In genomic region chr7:4532005-4532729, GRCm38 (mm10) we compare ENCODE assay signal across 8 mouse cellular contexts. TPM values are rescaled to one million over a fixed set of nuclear protein-coding genes. Genes with fewer than 3 reads are reported as not detected.
A peak's percentile ranks its signal among the peaks of the same experiment; 100 is the strongest.
DNase-seq lines count a peak whose midpoint lies in the region; ATAC-seq and TF ChIP-seq lines count a peak whose summit lies in the region.

TSS of gene Dnaaf3 (minus strand) at chr7:4532453.

- peaks cover under 1% of the 10 kb centered on the region; the same call in 1 of the 2 replicates for H3K4me1 ChIP-seq in embryonic facial prominence, embryonic 14.5 days (ENCODE audit: control insufficient read depth, insufficient read depth, low read length)
- H3K4me1 ChIP-seq in heart, postnatal 0 days (ENCODE audit: control insufficient read depth, insufficient read depth), result no peaks in the 10 kb centered on the region
- no peaks in the 10 kb centered on the region for H3K4me1 ChIP-seq in stomach, embryonic 14.5 days (ENCODE audit: control insufficient read depth, insufficient read depth, low read length)

- H3K27ac ChIP-seq in embryonic facial prominence, embryonic 14.5 days (replicated peaks; ENCODE audit: low read depth, low read length), result no peak within 1 kb of the TSS
- H3K27ac ChIP-seq in heart, postnatal 0 days (ENCODE audit: low read depth), result no peak within 1 kb of the TSS
- no peak within 1 kb of the TSS for H3K27ac ChIP-seq in stomach, embryonic 14.5 days (ENCODE audit: low read length)

- H3K9ac ChIP-seq in embryonic facial prominence, embryonic 14.5 days (ENCODE audit: low read depth, low read length), result no peak within 1 kb of the TSS
- H3K9ac ChIP-seq in heart, postnatal 0 days (replicated peaks; ENCODE audit: low read depth, low read length), result no peak within 1 kb of the TSS
- no peak within 1 kb of the TSS for H3K9ac ChIP-seq in stomach, embryonic 14.5 days (replicated peaks; ENCODE audit: low read depth, low read length)

- TF ChIP-seq EP300 in heart, postnatal 0 days (IDR thresholded peaks at IDR 0.05; ENCODE audit: low read depth), result no peak

- no peaks in the 10 kb centered on the region for H3K27me3 ChIP-seq in embryonic facial prominence, embryonic 14.5 days (replicated peaks; ENCODE audit: control insufficient read depth, insufficient read depth, low read length)
- H3K27me3 ChIP-seq in heart, postnatal 0 days (ENCODE audit: control insufficient read depth, insufficient read depth, low read length), result 0 out of 2 replicates have a peak, but pooled peaks cover 3% of the 10 kb centered on the region
- no peaks in the 10 kb centered on the region for H3K27me3 ChIP-seq in stomach, embryonic 14.5 days (ENCODE audit: control insufficient read depth, insufficient read depth, low read length)

- ATAC-seq in embryonic facial prominence, embryonic 14.5 days (ENCODE audit: low read depth), result peak; percentile 91
- ATAC-seq in heart, postnatal 0 days (ENCODE audit: insufficient read depth, low read depth), result peak; percentile 94
- peak; percentile 56 for ATAC-seq in megakaryocyte, adult 5-6 weeks (ENCODE audit: poor library complexity, severe bottlenecking)
- peak; percentile 96 for ATAC-seq in stomach, embryonic 14.5 days (ENCODE audit: insufficient number of reproducible peaks, insufficient read depth, low FRiP score, low read depth)
- ATAC-seq in activated CD4-positive, CD25-positive, alpha-beta regulatory T cell, adult 4 months, result no peak

- H3K4me2 ChIP-seq in embryonic facial prominence, embryonic 14.5 days (ENCODE audit: low read depth, low read length), result peak within 1 kb of the TSS; percentile 50
- peak within 1 kb of the TSS; percentile 61 for H3K4me2 ChIP-seq in heart, postnatal 0 days (ENCODE audit: low read depth, low read length)
- peak within 1 kb of the TSS; percentile 50 for H3K4me2 ChIP-seq in stomach, embryonic 14.5 days (replicated peaks; ENCODE audit: low read depth, low read length)

- no peaks in the 10 kb centered on the region for H3K9me3 ChIP-seq in embryonic facial prominence, embryonic 14.5 days (ENCODE audit: control insufficient read depth, low read length)
- no peaks in the 10 kb centered on the region for H3K9me3 ChIP-seq in heart, postnatal 0 days (replicated peaks; ENCODE audit: control insufficient read depth, low read length)
- H3K9me3 ChIP-seq in stomach, embryonic 14.5 days (ENCODE audit: control insufficient read depth, low read depth, low read length), result no peaks in the 10 kb centered on the region

- no peak for TF ChIP-seq CTCF in heart, postnatal 0 days (IDR thresholded peaks at IDR 0.05; ENCODE audit: low read depth)

- peak within 1 kb of the TSS; percentile 19 for H3K4me3 ChIP-seq in embryonic facial prominence, embryonic 14.5 days (ENCODE audit: low read depth, low read length)
- H3K4me3 ChIP-seq in heart, postnatal 0 days (ENCODE audit: low read depth, low read length), result peak within 1 kb of the TSS; percentile 36
- peak within 1 kb of the TSS; percentile 27 for H3K4me3 ChIP-seq in stomach, embryonic 14.5 days (ENCODE audit: low read depth, low read length)

- H3K36me3 ChIP-seq in embryonic facial prominence, embryonic 14.5 days (ENCODE audit: control insufficient read depth, insufficient read depth, low read length), result no peaks in the 10 kb centered on the region
- no peaks in the 10 kb centered on the region for H3K36me3 ChIP-seq in heart, postnatal 0 days (replicated peaks; ENCODE audit: control insufficient read depth, insufficient read depth, low read length)
- no peaks in the 10 kb centered on the region for H3K36me3 ChIP-seq in stomach, embryonic 14.5 days (ENCODE audit: control insufficient read depth, insufficient read depth, low read length)

- 7% methylated on average over 28 of the region's 28 CpGs for WGBS in embryonic facial prominence, embryonic 14.5 days
- 4% methylated on average over 28 of the region's 28 CpGs for WGBS in heart, postnatal 0 days
- WGBS in stomach, embryonic 14.5 days, result 3% methylated on average over 28 of the region's 28 CpGs

- peak; percentile 82 for DNase-seq in adrenal gland, adult 8-10 months
- DNase-seq in embryonic facial prominence, embryonic 14.5 days (ENCODE audit: low spot score), result peak; percentile 94
- DNase-seq in heart, postnatal 0 days (ENCODE audit: low spot score), result peak; percentile 86
- DNase-seq in kidney, postnatal 25 days, result peak; percentile 81 to 92
- DNase-seq in spleen, postnatal 14 days (ENCODE audit: low spot score in 2 of 2), result no peak

RNA-seq across cellular contexts. Expression of gene Dnaaf3, which starts in this region (rescaled TPM):
- 1 to 10 TPM in 2 of 4 experiments, under 1 TPM in 2; 0.64 to 1.2 (median 1.0) TPM for total RNA-seq in adrenal gland, adult 8-10 months (2022)
- 1.2 and 1.4 TPM in 2 replicates for polyA plus RNA-seq in embryonic facial prominence, embryonic 14.5 days (2014; fragmentation: Nextera tagmentation; extraction: Ambion mirVana)
- total RNA-seq in heart, postnatal 0 days (2014; rRNA removed; ENCODE audit: low replicate concordance), result 0.11 and 2.6 TPM in 2 replicates
- polyA plus RNA-seq in heart, postnatal 0 days (2015; fragmentation: Nextera tagmentation; extraction: Ambion mirVana), result 0.60 and 0.63 TPM in 2 replicates
- 1.3 TPM in 2 replicates for total RNA-seq in megakaryocyte, adult 5-6 weeks (2015)
- total RNA-seq in megakaryocyte, adult 5-6 weeks (2017), result 1.0 TPM in 2 replicates
- polyA plus RNA-seq in stomach, embryonic 14.5 days (2014; fragmentation: Nextera tagmentation; extraction: Ambion mirVana), result 0.62 and 0.67 TPM in 2 replicates
- 1 to 10 TPM in 1 of 2 experiments, under 1 TPM in 1; 0.93 to 1.6 TPM for polyA plus RNA-seq in activated CD4-positive, CD25-positive, alpha-beta regulatory T cell, adult 4 months (2017; shearing (Covaris generic))

Comparison
In these comparisons a context has a peak if more than half of its experiments do, and no peak if none do; other contexts are left out.
1. Peak in ATAC-seq, H3K4me3 ChIP-seq and H3K4me2 ChIP-seq in stomach, embryonic 14.5 days; RNA of the gene not detected or under 1 TPM.
2. DNase-seq: peak in adrenal gland, adult 8-10 months (single experiment), embryonic facial prominence, embryonic 14.5 days (single experiment), heart, postnatal 0 days (single experiment) and kidney, postnatal 25 days (2 of 2); none in spleen, postnatal 14 days (0 of 2).
3. Peak in every context shown above with its lines, with median percentiles within 50 percentile points of each other: H3K4me2 ChIP-seq and H3K4me3 ChIP-seq.